Mouse (Mus musculus) lung, postnatal 10 days (tissue): ENCODE results near the gene Plekhg4.

Experiments used
- DNase-seq: peaks from one replicate; pipeline ENCODE4 v3.0.0; 2021

Gene Plekhg4

GRCm38 (mm10) chr8:105350186-105350585 is 22.9 kb upstream of the Plekhg4 start:
- DNase-seq, result no peak

GRCm38 (mm10) chr8:105353583-105354135 is 19.4 kb upstream of the Plekhg4 start:
- no peak for DNase-seq

GRCm38 (mm10) chr8:105354549-105354948 is 18.5 kb upstream of the Plekhg4 start:
- no peak for DNase-seq

DNA sequence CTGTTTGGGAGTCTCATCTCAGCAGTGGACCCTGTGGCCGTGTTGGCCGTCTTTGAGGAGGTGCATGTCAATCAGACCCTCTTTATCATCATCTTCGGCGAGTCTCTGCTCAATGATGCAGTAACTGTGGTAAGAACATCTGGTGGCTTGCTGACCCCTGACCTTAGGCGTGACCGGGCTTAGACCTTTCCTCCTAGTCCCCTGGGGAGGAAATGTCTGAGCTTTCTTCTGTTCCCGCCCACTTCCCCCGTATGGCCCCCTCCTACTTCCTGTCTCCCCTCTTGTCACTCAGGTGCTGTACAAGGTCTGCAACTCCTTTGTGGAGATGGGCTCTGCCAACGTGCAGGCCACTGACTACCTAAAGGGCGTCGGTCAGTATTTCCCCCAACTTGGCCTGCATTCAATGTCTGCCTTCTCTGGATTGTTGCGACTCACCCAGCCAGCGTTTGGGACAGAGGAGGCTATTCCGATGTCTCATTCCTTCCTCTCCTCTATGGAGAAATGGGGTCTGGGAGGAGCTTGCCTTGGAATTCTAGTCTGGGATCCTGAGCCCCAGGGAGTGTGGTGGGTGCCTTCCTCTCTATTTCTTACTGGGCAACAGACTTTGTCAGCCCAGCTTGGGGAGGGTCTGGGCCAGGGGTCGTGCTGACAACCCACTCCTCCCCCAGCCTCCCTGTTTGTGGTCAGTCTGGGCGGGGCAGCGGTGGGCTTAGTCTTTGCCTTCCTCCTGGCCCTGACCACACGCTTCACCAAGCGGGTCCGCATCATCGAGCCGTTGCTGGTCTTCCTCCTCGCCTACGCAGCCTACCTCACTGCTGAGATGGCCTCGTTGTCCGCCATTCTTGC is 17.7 kb upstream of the Plekhg4 start:
- DNase-seq, result peak; percentile 62

GRCm38 (mm10) chr8:105356681-105357080 is 16.4 kb upstream of the Plekhg4 start:
- DNase-seq, result no peak

DNA sequence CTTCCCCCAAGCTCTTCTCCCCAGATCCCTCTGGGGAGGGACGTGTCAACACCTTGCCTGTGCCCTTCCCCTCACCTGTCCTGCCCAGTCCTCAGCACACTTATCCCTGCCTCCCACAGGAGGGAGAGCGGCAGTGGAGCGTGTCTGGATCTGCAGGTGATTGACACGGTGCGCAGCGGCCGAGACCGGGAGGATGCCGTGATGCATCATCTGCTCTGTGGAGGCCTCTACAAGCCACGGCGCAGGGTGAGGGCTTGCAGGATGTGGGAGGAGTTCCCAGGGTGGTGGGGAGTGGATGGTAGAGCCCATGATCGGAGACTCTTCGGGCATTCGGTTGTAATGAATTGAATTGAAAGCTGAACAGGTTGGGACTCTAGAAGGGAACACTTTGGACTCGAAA is 13.9 kb upstream of the Plekhg4 start:
- DNase-seq, result no peak

- peak; percentile 57 for DNase-seq
These were observed 13.4 kb upstream of the Plekhg4 start for GRCm38 (mm10) chr8:105359646-105360045.

- DNase-seq, result peak; percentile 55
These were observed 11.0 kb upstream of the Plekhg4 start for GRCm38 (mm10) chr8:105361751-105362702.

DNA sequence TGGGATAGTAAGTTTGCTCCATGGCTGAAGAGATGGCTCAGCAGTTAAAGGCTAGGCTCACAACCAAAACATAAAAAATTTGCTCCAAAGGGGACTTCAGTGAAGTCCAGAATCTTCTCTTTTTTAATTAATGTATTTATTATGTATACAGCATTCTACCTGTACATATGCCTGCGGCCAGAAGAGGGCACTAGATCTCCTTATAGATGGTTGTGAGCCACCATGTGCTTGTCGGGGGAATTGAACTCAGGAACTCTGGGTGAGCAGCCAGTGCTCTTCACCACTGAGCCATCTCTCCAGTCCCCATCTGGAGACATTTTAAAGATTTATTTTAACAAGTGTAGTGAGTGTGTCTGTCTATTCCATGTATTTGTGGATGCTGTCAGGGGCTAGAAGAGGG is 6.0 kb upstream of the Plekhg4 start:
- peak; percentile 45 for DNase-seq

GRCm38 (mm10) chr8:105372473-105372872 is 601 bp upstream of the Plekhg4 start:
- DNase-seq, result no peak

- peak; percentile 68 for DNase-seq
These were observed 1.5 kb downstream of the Plekhg4 start for GRCm38 (mm10) chr8:105374513-105374966.

GRCm38 (mm10) chr8:105378673-105379072 is 5.6 kb downstream of the Plekhg4 start:
- peak; percentile 79 for DNase-seq

DNA sequence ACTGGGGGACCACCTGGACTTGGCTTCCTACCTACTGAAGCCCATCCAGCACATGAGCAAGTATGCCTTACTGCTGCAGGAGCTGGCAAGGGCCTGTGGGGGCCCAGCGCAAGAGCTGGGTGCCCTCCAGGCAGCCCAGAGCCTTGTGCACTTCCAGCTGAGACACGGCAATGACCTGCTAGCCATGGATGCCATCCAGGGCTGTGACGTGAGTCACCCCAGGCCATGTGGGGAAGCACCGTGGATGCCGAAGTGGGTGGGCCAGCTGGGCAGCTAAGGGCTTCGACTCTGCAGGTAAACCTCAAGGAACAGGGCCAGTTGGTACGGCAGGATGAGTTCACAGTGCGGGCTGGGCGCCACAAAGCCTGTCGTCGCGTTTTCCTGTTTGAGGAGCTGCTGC is 7.2 kb downstream of the Plekhg4 start:
- DNase-seq, result no peak

- DNase-seq, result no peak
These were observed 11.0 kb downstream of the Plekhg4 start for GRCm38 (mm10) chr8:105384070-105384469.

DNA sequence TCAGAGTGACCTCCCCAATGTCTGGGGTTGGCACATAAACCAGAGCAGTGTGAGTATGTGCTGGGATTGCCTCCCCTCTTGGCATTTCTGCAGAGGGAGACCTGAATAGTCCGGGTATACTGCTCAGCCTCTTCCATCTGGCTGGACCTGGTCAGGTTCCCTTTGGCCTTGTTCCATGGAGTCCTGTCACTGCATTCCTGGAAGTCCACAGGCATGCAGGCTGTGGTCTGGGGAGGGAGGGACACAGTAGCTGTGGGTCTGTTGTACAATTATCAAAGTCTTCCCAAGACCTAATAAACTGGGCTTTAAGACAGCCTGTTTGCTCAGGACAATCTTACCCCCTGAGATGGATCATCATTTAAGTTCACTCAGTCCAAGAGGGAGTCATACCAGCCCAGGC is 14.1 kb downstream of the Plekhg4 start:
- peak; percentile 49 for DNase-seq

- DNase-seq, result peak; percentile 81
These were observed 16.0 kb downstream of the Plekhg4 start for GRCm38 (mm10) chr8:105389096-105389495.

DNA sequence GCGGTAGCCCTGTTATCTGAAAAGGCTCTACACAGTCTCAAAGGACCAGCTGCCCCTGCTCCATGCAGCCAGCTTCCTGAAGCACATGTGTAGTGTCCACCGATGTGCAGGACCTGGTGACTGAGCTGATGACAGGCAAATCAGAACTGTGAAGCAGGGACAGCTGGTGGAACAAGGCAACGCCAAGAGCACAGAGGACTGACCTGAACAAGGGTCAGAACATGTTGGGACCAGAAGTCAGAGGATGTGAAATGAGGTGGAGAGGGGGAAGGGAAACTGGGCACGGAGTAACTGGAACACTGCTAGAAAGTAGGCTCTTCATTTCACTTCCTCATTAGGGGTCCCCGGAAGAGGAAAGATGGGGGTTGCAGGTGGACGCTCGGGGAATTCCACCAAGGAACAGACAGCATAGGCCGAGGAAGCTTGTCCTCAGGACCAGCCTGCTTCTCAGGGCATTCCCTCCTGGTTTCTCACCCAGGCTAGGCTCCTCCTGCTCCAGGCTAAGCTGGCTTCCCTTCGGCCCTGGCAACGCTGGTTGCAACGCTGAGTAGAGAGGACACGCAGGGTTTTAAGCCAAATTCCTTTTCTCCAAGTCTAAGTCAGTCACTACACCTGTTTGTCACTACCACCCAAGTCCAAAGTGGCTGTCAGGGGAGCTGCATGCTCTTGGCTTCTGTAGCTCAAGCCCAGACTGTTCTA is 20.2 kb downstream of the Plekhg4 start:
- peak; percentile 36 for DNase-seq

DNA sequence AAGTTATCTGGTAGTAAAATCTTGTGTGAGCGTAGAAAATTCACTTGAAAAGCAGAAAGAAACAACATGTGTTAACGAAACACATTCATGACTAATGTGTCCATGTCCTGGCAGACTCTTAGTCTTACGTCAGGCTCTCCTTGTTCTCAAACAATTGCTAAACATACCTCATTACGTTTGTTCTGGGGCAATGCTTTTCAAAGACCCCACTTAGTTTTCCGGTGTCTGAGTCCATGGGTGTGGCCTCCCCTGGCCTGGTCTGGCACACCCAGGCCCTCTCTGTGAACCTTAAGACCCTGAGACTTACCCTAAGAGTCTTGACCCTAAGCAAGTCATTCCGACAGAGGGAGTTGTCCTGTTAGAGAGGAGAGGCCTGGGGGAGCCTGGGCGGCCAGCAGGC is 20.8 kb downstream of the Plekhg4 start:
- peak; percentile 44 for DNase-seq

DNA sequence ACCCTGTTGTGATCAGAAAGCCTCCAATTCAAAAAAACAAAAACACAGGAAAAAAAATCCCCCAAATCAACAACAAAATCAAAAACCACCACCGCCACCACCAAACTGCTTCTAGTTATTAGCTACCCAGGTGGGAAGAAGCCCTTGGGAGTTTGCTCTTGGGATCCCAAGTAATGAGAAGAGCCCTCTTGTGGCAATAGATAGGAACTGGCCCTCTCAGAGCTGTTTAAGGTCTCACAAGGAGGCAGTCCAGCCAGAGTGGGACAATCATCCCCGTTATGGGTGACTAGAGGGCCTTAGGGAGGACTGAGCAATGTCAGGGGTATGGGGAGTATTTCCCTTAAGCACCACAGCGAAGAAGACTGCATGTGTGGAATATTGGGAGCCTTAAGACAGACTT is 24.7 kb downstream of the Plekhg4 start:
- DNase-seq, result peak; percentile 78

DNA sequence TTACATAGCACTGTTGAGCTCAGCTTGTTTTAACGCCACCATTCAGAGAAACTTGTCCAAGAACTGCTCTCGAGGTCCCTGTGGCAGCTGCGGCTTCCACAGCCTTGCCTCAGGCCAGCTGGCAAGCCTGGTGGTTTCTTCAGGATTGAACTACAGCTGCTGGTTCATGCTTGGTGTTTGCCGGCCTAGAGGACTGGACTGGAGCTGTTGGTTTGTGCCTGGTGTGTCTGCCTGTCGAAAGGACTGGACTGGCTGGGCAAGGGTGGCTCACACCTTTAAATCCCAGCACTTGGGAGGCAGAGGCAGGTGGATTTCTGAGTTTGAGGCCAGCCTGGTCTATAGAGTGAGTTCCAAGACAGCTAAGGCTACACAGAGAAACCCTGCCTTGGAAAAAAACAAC is 26.9 kb downstream of the Plekhg4 start:
- DNase-seq, result no peak

GRCm38 (mm10) chr8:105403467-105403866 is 30.4 kb downstream of the Plekhg4 start:
- DNase-seq, result no peak

DNA sequence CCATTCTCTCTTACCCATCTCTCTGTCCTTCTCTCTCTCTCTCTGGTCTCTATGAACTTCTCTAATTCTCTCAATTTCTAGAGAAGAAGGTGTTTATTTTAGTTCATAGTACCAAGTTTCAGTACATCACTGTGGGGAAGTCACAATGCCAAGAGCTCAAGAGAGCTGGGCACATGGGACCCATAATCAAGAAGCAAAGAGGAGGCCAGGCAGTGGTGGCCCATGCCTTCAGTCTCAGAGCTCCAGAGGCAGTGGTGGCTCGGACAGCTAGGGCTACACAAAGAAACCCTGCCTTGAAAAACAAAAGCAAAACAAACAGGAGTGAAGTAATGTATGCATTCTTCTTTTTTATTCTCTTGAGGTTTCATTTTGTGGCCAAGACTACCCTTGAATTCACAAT is 31.4 kb downstream of the Plekhg4 start:
- no peak for DNase-seq

GRCm38 (mm10) chr8:105406416-105406815 is 33.3 kb downstream of the Plekhg4 start:
- peak; percentile 71 for DNase-seq
